Mouse (Mus musculus): ENCODE measurements around the gene Slc35c1.

GRCm38 (mm10) chr2:92444376-92444775 is 16.0 kb downstream of the Slc35c1 start:
- no peak for TF ChIP-seq CTCF (IDR thresholded peaks at IDR 0.05; ENCODE audit: borderline replicate concordance, insufficient read depth, low read depth, low read length)
- no peak for TF ChIP-seq POLR2A (IDR thresholded peaks at IDR 0.05; ENCODE audit: borderline replicate concordance, insufficient read depth, low read length)

All from cerebellum, adult 2 months (tissue).